Mouse (Mus musculus): ENCODE measurements at regions not wholly inside any gene's neighbourhood (a gene's known extent, or its start where the extent isn't known, plus 50 kb on each side); places are given as distances from the start of the nearest gene placed in this dataset.

GRCm38 (mm10) chr8:126808496-126808895, 137.1 kb downstream of the Tomm20 start:
- no peaks in the 10 kb centered on the region for H3K27me3 ChIP-seq (replicated peaks)
- no peak overlapping the region for H3K27ac ChIP-seq
- WGBS: 92% methylated on average over 4 of the region's 4 CpGs
- H3K36me3 ChIP-seq (replicated peaks): no peaks in the 10 kb centered on the region
- no peak overlapping the region for H3K4me3 ChIP-seq
- H3K9me3 ChIP-seq: no peaks in the 10 kb centered on the region
- no peaks in the 10 kb centered on the region for H3K4me1 ChIP-seq
- H3K4me2 ChIP-seq: no peak overlapping the region
- ATAC-seq (replicated peaks): no peak
- no peak overlapping the region for H3K9ac ChIP-seq

- Histone ChIP-seq H3K9ac (no peak overlapping the region), H3K4me3 (no peak overlapping the region), H3K27ac (no peak overlapping the region), H3K36me3 (replicated peaks) (no peaks in the 10 kb centered on the region), H3K9me3 (no peaks in the 10 kb centered on the region), H3K4me1 (no peaks in the 10 kb centered on the region), H3K4me2 (no peak overlapping the region), H3K27me3 (replicated peaks) (no peaks in the 10 kb centered on the region)
- 79% methylated on average over 8 of the region's 8 CpGs for WGBS
- no peak for ATAC-seq (replicated peaks)
Observed at GRCm38 (mm10) chr8:126807171-126807768, 138.4 kb downstream of the Tomm20 start.

DNA sequence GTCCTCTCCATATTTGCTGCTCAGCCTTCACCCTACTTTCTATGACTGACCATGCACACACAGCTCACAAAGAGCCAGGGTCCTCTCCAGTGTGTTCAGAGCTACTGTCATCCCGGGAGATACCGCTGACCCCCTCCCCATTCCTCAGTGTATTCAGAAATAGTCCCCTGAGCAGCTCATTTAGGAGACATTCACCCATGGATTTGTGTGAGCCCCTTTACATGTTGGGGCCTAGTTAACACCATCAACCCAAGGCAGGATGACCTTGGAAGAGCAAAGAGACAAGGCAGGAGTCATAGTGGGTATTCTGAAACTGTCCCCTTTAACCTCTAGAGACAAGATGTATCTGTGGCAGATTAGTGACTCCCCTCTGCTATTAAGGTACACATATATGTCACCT, 139.1 kb downstream of the Tomm20 start:
- Histone ChIP-seq H3K27ac (no peak overlapping the region), H3K27me3 (replicated peaks) (no peaks in the 10 kb centered on the region), H3K9ac (no peak overlapping the region), H3K9me3 (no peaks in the 10 kb centered on the region), H3K4me1 (no peaks in the 10 kb centered on the region), H3K4me2 (no peak overlapping the region), H3K4me3 (no peak overlapping the region), H3K36me3 (replicated peaks) (no peaks in the 10 kb centered on the region)
- no peak for ATAC-seq (replicated peaks)
- WGBS: 90% methylated on average over 2 of the region's 2 CpGs

GRCm38 (mm10) chr8:126806181-126806560, 139.5 kb downstream of the Tomm20 start:
- no peak overlapping the region for H3K4me2 ChIP-seq
- H3K27me3 ChIP-seq (replicated peaks): no peaks in the 10 kb centered on the region
- no peaks in the 10 kb centered on the region for H3K9me3 ChIP-seq
- H3K4me1 ChIP-seq: no peaks in the 10 kb centered on the region
- H3K27ac ChIP-seq: peak overlapping the region; percentile 44; the same call in 1 of the 2 replicates
- H3K4me3 ChIP-seq: no peak overlapping the region
- ATAC-seq (replicated peaks): no peak
- H3K36me3 ChIP-seq (replicated peaks): no peaks in the 10 kb centered on the region
- no peak overlapping the region for H3K9ac ChIP-seq
- 92% methylated on average over 3 of the region's 3 CpGs for WGBS

GRCm38 (mm10) chr8:126805365-126806180, 140.1 kb downstream of the Tomm20 start:
- no peaks in the 10 kb centered on the region for H3K4me1 ChIP-seq
- no peak overlapping the region for H3K4me3 ChIP-seq
- H3K9me3 ChIP-seq: no peaks in the 10 kb centered on the region
- no peaks in the 10 kb centered on the region for H3K27me3 ChIP-seq (replicated peaks)
- ATAC-seq (replicated peaks): 0 out of 2 replicates have a peak, but pooled peaks have one; percentile 17
- H3K27ac ChIP-seq: peak overlapping the region; percentile 44; the same call in 1 of the 2 replicates
- 69% methylated on average over 13 of the region's 13 CpGs for WGBS
- no peak overlapping the region for H3K9ac ChIP-seq
- H3K4me2 ChIP-seq: no peak overlapping the region
- H3K36me3 ChIP-seq (replicated peaks): no peaks in the 10 kb centered on the region

- H3K4me2 ChIP-seq: no peak overlapping the region
- no peak for ATAC-seq (replicated peaks)
- H3K9ac ChIP-seq: no peak overlapping the region
- no peak overlapping the region for H3K27ac ChIP-seq
- no peaks in the 10 kb centered on the region for H3K27me3 ChIP-seq (replicated peaks)
- H3K9me3 ChIP-seq: no peaks in the 10 kb centered on the region
- WGBS: 88% methylated on average over 7 of the region's 7 CpGs
- H3K36me3 ChIP-seq (replicated peaks): no peaks in the 10 kb centered on the region
- no peaks in the 10 kb centered on the region for H3K4me1 ChIP-seq
- no peak overlapping the region for H3K4me3 ChIP-seq
Observed at GRCm38 (mm10) chr8:126804115-126804514, 141.5 kb downstream of the Tomm20 start.

GRCm38 (mm10) chr8:126802641-126803040, 143.0 kb downstream of the Tomm20 start:
- no peaks in the 10 kb centered on the region for H3K27me3 ChIP-seq (replicated peaks)
- H3K36me3 ChIP-seq (replicated peaks): no peaks in the 10 kb centered on the region
- ATAC-seq (replicated peaks): no peak
- WGBS: 69% methylated on average over 4 of the region's 4 CpGs
- H3K9me3 ChIP-seq: no peaks in the 10 kb centered on the region
- no peak overlapping the region for H3K27ac ChIP-seq
- H3K4me3 ChIP-seq: no peak overlapping the region
- H3K9ac ChIP-seq: no peak overlapping the region
- H3K4me2 ChIP-seq: no peak overlapping the region
- H3K4me1 ChIP-seq: no peaks in the 10 kb centered on the region

DNA sequence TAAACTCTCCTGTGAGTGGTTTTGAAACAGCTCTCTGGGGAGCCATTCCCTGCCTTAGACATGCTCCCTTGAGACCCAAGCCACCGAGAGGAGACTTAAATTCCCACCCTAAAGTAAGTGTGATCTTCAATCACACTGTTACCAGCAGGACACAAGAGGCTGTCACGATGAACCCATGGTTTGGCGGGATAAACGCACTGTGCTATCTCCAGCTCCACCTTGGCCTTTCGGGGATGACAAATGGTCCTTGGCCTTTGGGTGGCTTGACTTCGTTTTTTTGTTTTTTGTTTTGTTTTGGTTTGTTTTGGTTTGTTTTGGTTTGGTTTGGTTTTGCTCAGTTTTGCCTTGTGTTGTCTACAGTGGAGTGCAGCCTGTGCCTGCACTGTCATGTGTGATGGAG, 144.7 kb downstream of the Tomm20 start:
- H3K27me3 ChIP-seq (replicated peaks): no peaks in the 10 kb centered on the region
- H3K9me3 ChIP-seq: no peaks in the 10 kb centered on the region
- no peak overlapping the region for H3K4me2 ChIP-seq
- ATAC-seq (replicated peaks): no peak
- H3K27ac ChIP-seq: no peak overlapping the region
- no peak overlapping the region for H3K9ac ChIP-seq
- no peak overlapping the region for H3K4me3 ChIP-seq
- 85% methylated on average over 6 of the region's 6 CpGs for WGBS
- no peaks in the 10 kb centered on the region for H3K4me1 ChIP-seq
- H3K36me3 ChIP-seq (replicated peaks): no peaks in the 10 kb centered on the region

- no peaks in the 10 kb centered on the region for H3K27me3 ChIP-seq (replicated peaks)
- H3K4me3 ChIP-seq: no peak overlapping the region
- H3K4me1 ChIP-seq: no peaks in the 10 kb centered on the region
- H3K4me2 ChIP-seq: no peak overlapping the region
- ATAC-seq (replicated peaks): no peak
- no peaks in the 10 kb centered on the region for H3K9me3 ChIP-seq
- 84% methylated on average over 9 of the region's 9 CpGs for WGBS
- H3K36me3 ChIP-seq (replicated peaks): no peaks in the 10 kb centered on the region
- H3K27ac ChIP-seq: no peak overlapping the region
- no peak overlapping the region for H3K9ac ChIP-seq
Observed at GRCm38 (mm10) chr8:126797571-126798334, 147.9 kb downstream of the Tomm20 start.

DNA sequence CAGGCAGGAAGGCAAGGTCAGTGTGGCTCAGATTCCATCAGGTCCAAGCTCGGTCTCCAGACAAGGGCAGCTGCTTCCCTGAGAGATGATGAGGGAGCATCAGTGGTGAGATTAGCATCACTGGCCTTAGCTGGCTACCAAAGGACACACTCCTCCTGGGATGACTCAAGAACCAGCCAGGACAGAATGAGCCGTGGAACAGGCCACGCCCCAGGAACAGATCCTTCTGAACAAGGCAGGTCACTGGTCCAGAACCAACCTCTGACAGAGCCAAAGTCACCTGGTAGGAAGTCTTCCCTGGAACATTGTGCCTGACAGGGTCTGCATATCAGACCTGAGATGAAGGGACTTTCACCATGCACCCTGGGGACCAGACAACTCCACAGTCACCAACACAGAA, 152.0 kb downstream of the Tomm20 start:
- no peak for ATAC-seq (replicated peaks)
- no peak overlapping the region for H3K27ac ChIP-seq
- 78% methylated on average over 3 of the region's 3 CpGs for WGBS
- H3K36me3 ChIP-seq (replicated peaks): no peaks in the 10 kb centered on the region
- no peak overlapping the region for H3K4me3 ChIP-seq
- no peaks in the 10 kb centered on the region for H3K9me3 ChIP-seq
- no peak overlapping the region for H3K4me2 ChIP-seq
- no peaks in the 10 kb centered on the region for H3K27me3 ChIP-seq (replicated peaks)
- no peaks in the 10 kb centered on the region for H3K4me1 ChIP-seq
- no peak overlapping the region for H3K9ac ChIP-seq

DNA sequence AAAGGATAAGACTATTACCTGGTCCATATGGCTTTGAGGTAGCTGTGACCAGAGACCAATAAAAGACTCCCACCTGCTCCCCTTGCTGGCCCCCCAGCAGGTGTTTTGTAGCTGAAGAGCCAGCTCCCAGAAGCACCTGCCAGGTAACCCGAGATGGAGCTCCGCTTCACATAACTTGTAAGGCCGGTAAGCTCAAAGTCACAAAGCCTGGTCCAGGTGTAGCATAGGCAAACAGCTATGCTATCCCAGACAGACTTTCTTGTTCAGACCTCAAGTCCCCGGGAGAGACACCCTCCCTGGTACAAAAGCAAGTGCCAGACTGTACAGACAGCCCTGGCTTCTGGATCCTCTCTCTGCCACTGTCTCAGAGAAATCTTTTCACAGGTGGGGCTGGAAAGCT, 154.6 kb downstream of the Tomm20 start:
- 82% methylated on average over 4 of the region's 4 CpGs for WGBS
- H3K27me3 ChIP-seq (replicated peaks): no peaks in the 10 kb centered on the region
- no peak overlapping the region for H3K4me3 ChIP-seq
- no peak overlapping the region for H3K9ac ChIP-seq
- no peaks in the 10 kb centered on the region for H3K36me3 ChIP-seq (replicated peaks)
- no peak overlapping the region for H3K4me2 ChIP-seq
- H3K4me1 ChIP-seq: no peaks in the 10 kb centered on the region
- no peak for ATAC-seq (replicated peaks)
- H3K9me3 ChIP-seq: no peaks in the 10 kb centered on the region
- no peak overlapping the region for H3K27ac ChIP-seq

GRCm38 (mm10) chr8:126790214-126790613, 155.4 kb downstream of the Tomm20 start:
- Histone ChIP-seq H3K4me1 (no peaks in the 10 kb centered on the region), H3K36me3 (replicated peaks) (no peaks in the 10 kb centered on the region), H3K27ac (no peak overlapping the region), H3K4me2 (no peak overlapping the region), H3K9me3 (no peaks in the 10 kb centered on the region), H3K4me3 (no peak overlapping the region), H3K27me3 (replicated peaks) (no peaks in the 10 kb centered on the region), H3K9ac (no peak overlapping the region)
- WGBS: 84% methylated on average over 9 of the region's 9 CpGs
- ATAC-seq (replicated peaks): no peak
